Mouse (Mus musculus) liver, adult 2 months (tissue): ENCODE results near the gene Olfr736. TPM values are rescaled to one million over a fixed set of nuclear protein-coding genes. Genes with fewer than 3 reads are reported as not detected.

Experiments
- DNase-seq: peaks from one replicate; pipeline ENCODE4 v3.0.0-alpha.2; 2011; ENCODE audit warnings: low read depth, low spot score; ENCODE audit errors: extremely low read depth
- H3K27ac ChIP-seq: fragments of 200-500 bp; replicated peaks from 2 replicates; pipeline ENCODE4 v1.5.1; 2012; ENCODE audit warnings: low read depth, mild to moderate bottlenecking, control low read depth, inconsistent platforms, low read length; ENCODE audit not compliant: insufficient read depth
- H3K27me3 ChIP-seq: fragments of 200-500 bp; 2 replicates; pipeline ENCODE4 v1.6.1; 2012; ENCODE audit warnings: mild to moderate bottlenecking, moderate library complexity, low read length, inconsistent platforms; ENCODE audit not compliant: control insufficient read depth, insufficient read depth
- H3K36me3 ChIP-seq: fragments of 200-500 bp; 2 replicates; pipeline ENCODE4 v1.6.1; 2012; ENCODE audit warnings: low read length, inconsistent platforms; ENCODE audit not compliant: control insufficient read depth, insufficient read depth
- H3K4me1 ChIP-seq: fragments of 200-500 bp; 2 replicates; pipeline ENCODE4 v1.6.1; 2011; ENCODE audit warnings: low read length; ENCODE audit not compliant: control insufficient read depth, insufficient read depth
- H3K4me3 ChIP-seq: fragments of 200-500 bp; 2 replicates; pipeline ENCODE4 v1.5.1; 2011; ENCODE audit warnings: low read depth, mild to moderate bottlenecking, control low read depth, low read length, moderate library complexity; ENCODE audit not compliant: insufficient read depth
- H3K79me2 ChIP-seq: fragments of 200-500 bp; 2 replicates; pipeline ENCODE4 v1.6.1; 2012; ENCODE audit warnings: inconsistent platforms, mild to moderate bottlenecking, low read length, moderate library complexity; ENCODE audit not compliant: control insufficient read depth, insufficient read depth
- H3K9ac ChIP-seq: fragments of 200-500 bp; 2 replicates; pipeline ENCODE4 v1.6.1; 2012; ENCODE audit warnings: low read depth, mild to moderate bottlenecking, control low read depth, inconsistent platforms, low read length
- CTCF ChIP-seq: fragments of 200-500 bp; IDR thresholded peaks from 2 replicates; pipeline ENCODE4 v1.5.1; 2011; ENCODE audit warnings: low read depth, low read length, control low read depth
- POLR2A ChIP-seq: fragments of 200-500 bp; IDR thresholded peaks from 2 replicates; pipeline ENCODE4 v1.6.1; 2011; ENCODE audit warnings: low read length, control low read depth; ENCODE audit not compliant: insufficient read depth; ENCODE audit errors: extremely low read depth
- WGBS: fragments of 180-500 bp; shearing (Covaris S2); methylation state at CpG from one replicate; pipeline ENCODE4 v1.1.7; 2018; 5-methylcytosine and 5-hydroxymethylcytosine counted together
- polyA plus RNA-seq: library from polyadenylated mRNA; depleted of rRNA; stranded (reverse); fragments of >200 nt; gene quantifications from 2 replicates; pipeline ENCODE4 v1.2.3, GENCODE M21; 2012; rRNA removed
- total RNA-seq: library from RNA; depleted of rRNA; stranded (reverse); fragments of >200 nt; gene quantifications from 2 replicates; pipeline ENCODE4 v1.2.3, GENCODE M21; 2014; rRNA removed

The Olfr736 gene
- not detected in 2 replicates for total RNA-seq
- polyA plus RNA-seq, result not detected in 2 replicates

- H3K9ac ChIP-seq, result no peak within 1 kb of the TSS
- 82% methylated on average over 2 of the region's 2 CpGs for WGBS
- H3K27me3 ChIP-seq, result no peaks in the 10 kb centered on the region
- no peaks in the 10 kb centered on the region for H3K36me3 ChIP-seq
- no peak within 1 kb of the TSS for H3K27ac ChIP-seq
- no peaks in the 10 kb centered on the region for H3K4me1 ChIP-seq
- TF ChIP-seq POLR2A, result no peak
- TF ChIP-seq CTCF, result no peak
- no peak for DNase-seq
- H3K4me3 ChIP-seq, result no peak within 1 kb of the TSS
- no peaks in the 10 kb centered on the region for H3K79me2 ChIP-seq
Measured at GRCm38 (mm10) chr14:50380863-50381262, at the start of gene Olfr736. Gene Olfr736, plus strand, starts transcription at chr14:50381163.

GRCm38 (mm10) chr14:50348796-50349195, 32.2 kb upstream of the Olfr736 start, which contains the start of gene Olfr735:
Gene Olfr735, minus strand, starts transcription at chr14:50348872.
- DNase-seq, result no peak
- TF ChIP-seq POLR2A, result no peak
- no peak for TF ChIP-seq CTCF
- H3K27me3 ChIP-seq, result no peaks in the 10 kb centered on the region
- H3K9ac ChIP-seq, result no peak within 1 kb of the TSS
- WGBS, result 87% methylated on average over 2 of the region's 2 CpGs
- H3K79me2 ChIP-seq, result no peaks in the 10 kb centered on the region
- H3K4me1 ChIP-seq, result no peaks in the 10 kb centered on the region
- no peak within 1 kb of the TSS for H3K27ac ChIP-seq
- no peaks in the 10 kb centered on the region for H3K36me3 ChIP-seq
- H3K4me3 ChIP-seq, result no peak within 1 kb of the TSS

GRCm38 (mm10) chr14:50352438-50352837, 28.5 kb upstream of the Olfr736 start:
- no peak overlapping the region for H3K9ac ChIP-seq
- no peaks in the 10 kb centered on the region for H3K79me2 ChIP-seq
- TF ChIP-seq POLR2A (no peak), CTCF (peak; percentile 83)
- DNase-seq, result peak; percentile 23
- no peaks in the 10 kb centered on the region for H3K36me3 ChIP-seq
- H3K4me1 ChIP-seq, result peaks cover 3% of the 10 kb centered on the region; the same call in 1 of the 2 replicates
- H3K27me3 ChIP-seq, result no peaks in the 10 kb centered on the region
- no peak overlapping the region for H3K4me3 ChIP-seq
- 46% methylated on average over 3 of the region's 3 CpGs for WGBS
- no peak overlapping the region for H3K27ac ChIP-seq

GRCm38 (mm10) chr14:50356725-50357124, 24.2 kb upstream of the Olfr736 start:
- Histone ChIP-seq H3K36me3 (no peaks in the 10 kb centered on the region), H3K79me2 (no peaks in the 10 kb centered on the region), H3K4me1 (peaks cover 3% of the 10 kb centered on the region; the same call in 1 of the 2 replicates), H3K9ac (no peak overlapping the region), H3K27me3 (no peaks in the 10 kb centered on the region), H3K27ac (no peak overlapping the region), H3K4me3 (no peak overlapping the region)
- TF ChIP-seq POLR2A (no peak), CTCF (no peak)
- peak; percentile 94 for DNase-seq
- 21% methylated on average over 2 of the region's 2 CpGs for WGBS

GRCm38 (mm10) chr14:50357593-50357992, 23.4 kb upstream of the Olfr736 start, which contains the start of gene Tlr11:
Gene Tlr11, plus strand, starts transcription at chr14:50357914.
- DNase-seq, result peak; percentile 35
- no peak within 1 kb of the TSS for H3K4me3 ChIP-seq
- no peak within 1 kb of the TSS for H3K9ac ChIP-seq
- H3K79me2 ChIP-seq, result no peaks in the 10 kb centered on the region
- peaks cover 3% of the 10 kb centered on the region; the same call in 1 of the 2 replicates for H3K4me1 ChIP-seq
- TF ChIP-seq CTCF, result no peak
- no peak for TF ChIP-seq POLR2A
- no peaks in the 10 kb centered on the region for H3K27me3 ChIP-seq
- 0 out of 2 replicates have a peak within 1 kb of the TSS, but pooled peaks have one; percentile 10 for H3K27ac ChIP-seq
- 77% methylated on average over 2 of the region's 2 CpGs for WGBS
- H3K36me3 ChIP-seq, result no peaks in the 10 kb centered on the region

GRCm38 (mm10) chr14:50360480-50360879, 20.5 kb upstream of the Olfr736 start:
- TF ChIP-seq POLR2A (no peak), CTCF (no peak)
- no peaks in the 10 kb centered on the region for H3K27me3 ChIP-seq
- no peaks in the 10 kb centered on the region for H3K79me2 ChIP-seq
- no peaks in the 10 kb centered on the region for H3K36me3 ChIP-seq
- peaks cover 6% of the 10 kb centered on the region; the same call in 1 of the 2 replicates for H3K4me1 ChIP-seq
- WGBS, result 42% methylated on average over 3 of the region's 3 CpGs
- DNase-seq, result peak; percentile 77
- H3K27ac ChIP-seq, result no peak overlapping the region
- H3K4me3 ChIP-seq, result no peak overlapping the region
- no peak overlapping the region for H3K9ac ChIP-seq
